Mouse (Mus musculus): Measurements from ENCODE around the gene Slc5a1. TPM values are rescaled to one million over a fixed set of nuclear protein-coding genes. Genes with fewer than 3 reads are reported as not detected.

The Slc5a1 gene
- polyA plus RNA-seq, 1 experiment from 2014 or later = not detected

DNA sequence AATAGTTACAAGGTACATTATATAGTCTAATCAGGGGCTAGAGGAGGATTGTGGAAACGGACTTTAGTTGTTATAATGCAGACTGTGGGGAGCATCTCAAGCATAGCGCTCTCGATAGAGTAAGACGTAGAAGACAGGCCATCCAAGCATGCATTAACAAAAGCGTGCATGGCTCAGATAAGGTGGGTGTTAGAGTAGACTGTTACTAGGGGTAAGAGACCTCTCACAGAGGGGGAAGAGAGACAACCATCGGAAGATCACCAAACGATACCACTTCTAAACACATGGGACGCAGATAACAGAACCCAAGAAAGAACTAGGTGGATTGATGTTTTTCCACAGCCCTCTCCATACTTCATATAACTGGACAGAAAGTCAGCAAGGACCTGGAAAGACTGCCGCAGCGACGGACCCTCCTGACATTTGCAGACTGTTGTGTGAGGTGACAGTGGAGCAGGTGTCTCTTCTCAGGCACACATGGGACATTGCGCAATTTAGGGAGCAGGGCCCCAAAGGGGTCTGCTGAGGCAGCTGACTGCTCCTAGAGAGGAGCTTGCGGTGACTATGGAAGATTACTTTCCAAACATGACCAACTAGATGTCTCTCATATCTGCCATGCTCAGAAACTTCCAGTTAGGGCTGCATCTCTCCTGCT, 98.6 kb downstream of the Slc5a1 start:
- H3K27ac ChIP-seq = no peak overlapping the region
- no peaks in the 10 kb centered on the region for H3K27me3 ChIP-seq (ENCODE audit: insufficient read depth, poor library complexity, severe bottlenecking)
- H3K4me1 ChIP-seq = peaks cover 4% of the 10 kb centered on the region; the same call in 1 of the 2 replicates
- H3K9me3 ChIP-seq = no peaks in the 10 kb centered on the region
- no peak overlapping the region for H3K4me3 ChIP-seq
- H3K36me3 ChIP-seq = no peaks in the 10 kb centered on the region
- DNase-seq (ENCODE audit: low spot score) = peak; percentile 47
- WGBS = 81% methylated on average over 13 of the region's 13 CpGs

DNA sequence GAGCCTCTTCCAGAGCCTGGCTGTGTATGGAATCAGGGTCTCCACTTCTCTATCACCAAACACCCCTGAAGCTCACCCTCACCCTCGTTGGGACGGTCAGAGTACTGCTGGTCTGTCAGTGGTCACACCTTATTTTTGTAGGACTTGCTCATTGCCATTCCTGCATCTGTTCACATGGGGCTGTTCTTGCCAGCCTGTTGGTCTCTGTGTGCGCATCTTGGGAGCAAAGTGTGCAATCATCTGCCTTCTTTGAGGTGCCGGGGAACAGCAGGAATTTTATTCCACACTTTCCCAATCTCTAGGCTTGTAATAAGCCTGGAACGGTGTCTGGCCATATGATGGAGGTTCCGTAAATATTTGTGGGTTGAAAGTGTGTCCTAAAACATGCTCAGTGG, 99.1 kb downstream of the Slc5a1 start:
- WGBS = 76% methylated on average over 6 of the region's 6 CpGs
- Histone ChIP-seq H3K9me3 (no peaks in the 10 kb centered on the region), H3K4me1 (peaks cover 4% of the 10 kb centered on the region; the same call in 1 of the 2 replicates), H3K36me3 (no peaks in the 10 kb centered on the region), H3K27ac (no peak overlapping the region), H3K4me3 (no peak overlapping the region), H3K27me3 (ENCODE audit: insufficient read depth, poor library complexity, severe bottlenecking) (no peaks in the 10 kb centered on the region)
- DNase-seq (ENCODE audit: low spot score) = peak; percentile 68

GRCm38 (mm10) chr5:33203691-33204242, 99.7 kb downstream of the Slc5a1 start:
- Histone ChIP-seq H3K4me3 (peak overlapping the region; percentile 16), H3K9me3 (no peaks in the 10 kb centered on the region), H3K27me3 (ENCODE audit: insufficient read depth, poor library complexity, severe bottlenecking) (no peaks in the 10 kb centered on the region), H3K27ac (0 out of 2 replicates have a peak overlapping the region, but pooled peaks have one; percentile 30), H3K36me3 (no peaks in the 10 kb centered on the region), H3K4me1 (peaks cover 4% of the 10 kb centered on the region; the same call in 1 of the 2 replicates)
- peak; percentile 91 for DNase-seq (ENCODE audit: low spot score)
- 17% methylated on average over 9 of the region's 9 CpGs for WGBS

GRCm38 (mm10) chr5:33204284-33204683, 100.3 kb downstream of the Slc5a1 start:
- no peaks in the 10 kb centered on the region for H3K36me3 ChIP-seq
- H3K4me3 ChIP-seq = no peak overlapping the region
- DNase-seq (ENCODE audit: low spot score) = no peak
- peaks cover 7% of the 10 kb centered on the region for H3K4me1 ChIP-seq
- no peaks in the 10 kb centered on the region for H3K27me3 ChIP-seq (ENCODE audit: insufficient read depth, poor library complexity, severe bottlenecking)
- H3K27ac ChIP-seq = no peak overlapping the region
- no peaks in the 10 kb centered on the region for H3K9me3 ChIP-seq
- WGBS = 81% methylated on average over 7 of the region's 7 CpGs

GRCm38 (mm10) chr5:33206328-33206727, 102.3 kb downstream of the Slc5a1 start:
- peaks cover 7% of the 10 kb centered on the region for H3K4me1 ChIP-seq
- 70% methylated on average over 7 of the region's 7 CpGs for whole genome bisulfite sequencing
- H3K36me3 ChIP-seq = 0 out of 2 replicates have a peak, but pooled peaks cover 3% of the 10 kb centered on the region
- no peaks in the 10 kb centered on the region for H3K9me3 ChIP-seq
- no peak overlapping the region for H3K4me3 ChIP-seq
- DNase-seq (ENCODE audit: low spot score) = no peak
- H3K27me3 ChIP-seq (ENCODE audit: insufficient read depth, poor library complexity, severe bottlenecking) = no peaks in the 10 kb centered on the region
- H3K27ac ChIP-seq = no peak overlapping the region

DNA sequence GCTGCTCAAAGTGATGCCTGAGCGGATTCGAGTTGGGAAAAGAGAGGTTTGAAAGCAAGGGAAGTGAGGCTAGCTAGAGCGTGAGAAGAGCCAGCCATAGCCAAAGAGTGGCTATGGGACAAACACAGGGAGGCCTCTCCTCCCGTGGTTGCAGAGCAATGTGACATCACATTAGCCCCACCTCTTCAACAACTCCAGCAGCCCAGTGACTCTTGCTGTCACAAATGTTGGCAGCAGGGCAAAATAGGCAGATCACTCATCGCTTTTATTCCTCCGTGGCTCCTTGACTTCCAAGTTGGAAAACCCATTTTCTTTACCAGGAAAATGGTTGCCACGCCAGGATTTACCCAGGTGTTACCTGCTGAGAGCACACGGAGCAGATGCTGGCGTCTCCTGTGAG, 103.1 kb downstream of the Slc5a1 start:
- Histone ChIP-seq H3K9me3 (no peaks in the 10 kb centered on the region), H3K27ac (no peak overlapping the region), H3K36me3 (0 out of 2 replicates have a peak, but pooled peaks cover 4% of the 10 kb centered on the region), H3K4me1 (peaks cover 7% of the 10 kb centered on the region), H3K27me3 (ENCODE audit: insufficient read depth, poor library complexity, severe bottlenecking) (no peaks in the 10 kb centered on the region), H3K4me3 (no peak overlapping the region)
- WGBS = 52% methylated on average over 9 of the region's 9 CpGs
- DNase-seq (ENCODE audit: low spot score) = no peak

DNA sequence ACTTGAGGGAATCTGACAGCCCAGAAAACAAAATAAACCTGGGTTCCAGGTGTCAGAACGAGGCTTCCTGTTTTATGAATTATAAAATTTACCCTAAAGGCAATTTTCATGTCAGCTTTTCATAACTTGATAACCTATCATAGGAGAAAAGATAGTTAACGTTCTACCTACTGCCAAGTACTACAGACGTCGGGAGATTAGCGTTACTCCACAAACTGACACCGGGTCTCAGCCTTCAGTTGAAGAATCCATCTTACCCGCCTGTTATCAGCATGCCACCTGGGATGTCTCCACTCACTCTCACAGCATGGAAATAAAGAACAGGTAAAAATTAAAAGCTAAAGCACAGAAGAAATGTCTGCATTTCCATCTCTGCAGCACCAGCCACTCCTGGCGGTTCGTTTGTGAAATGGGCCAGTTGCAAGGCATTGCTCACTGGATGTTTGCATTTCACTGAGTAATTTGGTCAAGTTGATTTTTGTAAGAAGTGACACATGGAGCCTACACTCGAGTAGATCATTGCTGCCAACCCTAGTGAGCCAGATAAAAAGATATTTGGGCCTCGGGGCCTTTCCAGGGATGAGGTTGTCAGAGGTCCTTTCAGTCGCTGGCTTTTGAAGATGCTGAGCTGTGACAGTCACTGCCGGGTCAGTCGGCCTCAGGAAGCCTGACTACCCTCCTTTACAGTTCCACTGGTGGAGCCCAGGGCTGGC, 104.7 kb downstream of the Slc5a1 start:
- H3K36me3 ChIP-seq = 0 out of 2 replicates have a peak, but pooled peaks cover 4% of the 10 kb centered on the region
- H3K27me3 ChIP-seq (ENCODE audit: insufficient read depth, poor library complexity, severe bottlenecking) = no peaks in the 10 kb centered on the region
- H3K9me3 ChIP-seq = no peaks in the 10 kb centered on the region
- peaks cover 7% of the 10 kb centered on the region for H3K4me1 ChIP-seq
- no peak overlapping the region; the same call in 1 of the 2 replicates for H3K27ac ChIP-seq
- DNase-seq (ENCODE audit: low spot score) = no peak
- WGBS = 69% methylated on average over 14 of the region's 14 CpGs
- H3K4me3 ChIP-seq = no peak overlapping the region

- Histone ChIP-seq H3K9me3 (no peaks in the 10 kb centered on the region), H3K27ac (no peak overlapping the region), H3K36me3 (0 out of 2 replicates have a peak, but pooled peaks cover 4% of the 10 kb centered on the region), H3K27me3 (ENCODE audit: insufficient read depth, poor library complexity, severe bottlenecking) (no peaks in the 10 kb centered on the region), H3K4me1 (peaks cover 22% of the 10 kb centered on the region), H3K4me3 (no peak overlapping the region)
- no peak for DNase-seq (ENCODE audit: low spot score)
- WGBS = 86% methylated on average over 3 of the region's 3 CpGs
Measured at GRCm38 (mm10) chr5:33210515-33210914, 106.5 kb downstream of the Slc5a1 start.

DNA sequence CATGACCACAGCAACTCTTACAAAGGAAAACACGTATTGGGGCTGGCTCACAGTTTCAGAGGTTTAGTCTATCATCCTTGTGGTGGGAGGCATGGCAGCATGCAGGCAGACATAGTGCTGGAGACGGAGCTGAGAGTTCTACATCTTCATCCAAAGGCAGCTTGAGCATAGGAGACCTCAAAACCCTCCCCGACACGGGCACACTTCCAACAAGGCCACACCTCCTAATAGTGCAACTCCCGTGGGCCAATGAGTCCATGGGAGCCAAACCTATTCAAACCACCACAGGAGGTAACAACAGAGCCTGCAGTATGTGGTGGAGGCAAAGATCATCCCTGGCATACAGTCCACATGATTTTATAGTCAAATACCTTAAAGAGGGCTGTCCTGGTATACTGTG, 107.2 kb downstream of the Slc5a1 start:
- H3K9me3 ChIP-seq = no peaks in the 10 kb centered on the region
- H3K4me3 ChIP-seq = no peak overlapping the region
- no peaks in the 10 kb centered on the region for H3K27me3 ChIP-seq (ENCODE audit: insufficient read depth, poor library complexity, severe bottlenecking)
- 88% methylated on average over 5 of the region's 5 CpGs for WGBS
- H3K4me1 ChIP-seq = peaks cover 30% of the 10 kb centered on the region
- DNase-seq (ENCODE audit: low spot score) = no peak
- H3K27ac ChIP-seq = no peak overlapping the region
- 0 out of 2 replicates have a peak, but pooled peaks cover 4% of the 10 kb centered on the region for H3K36me3 ChIP-seq

Other genes with a start within 250 kb of the Slc5a1 start
- gene Prr14l, start 250.0 kb upstream of the Slc5a1 start, polyA plus RNA-seq (2016; fragmentation: Nextera tagmentation; extraction: Ambion mirVana) = 14.0 and 17.5 TPM in 2 replicates
- gene Depdc5, start 240.5 kb upstream of the Slc5a1 start, polyA plus RNA-seq (2016; fragmentation: Nextera tagmentation; extraction: Ambion mirVana) = 24.4 and 25.0 TPM in 2 replicates
- 471 and 500 TPM in 2 replicates for gene Ywhah, start 85.4 kb upstream of the Slc5a1 start, polyA plus RNA-seq (2016; fragmentation: Nextera tagmentation; extraction: Ambion mirVana)
- gene Spon2, start 114.2 kb downstream of the Slc5a1 start, polyA plus RNA-seq (2016; fragmentation: Nextera tagmentation; extraction: Ambion mirVana) = 16.9 and 27.0 TPM in 2 replicates
- gene Ctbp1, start 170.8 kb downstream of the Slc5a1 start, polyA plus RNA-seq (2016; fragmentation: Nextera tagmentation; extraction: Ambion mirVana) = 280 and 331 TPM in 2 replicates
- 140 and 156 TPM in 2 replicates for gene Maea, start 231.3 kb downstream of the Slc5a1 start, polyA plus RNA-seq (2016; fragmentation: Nextera tagmentation; extraction: Ambion mirVana)